Mouse (Mus musculus) CH12.LX (cell line): ENCODE measurements around the gene Slc25a16. TPM values are rescaled to one million over a fixed set of nuclear protein-coding genes. Genes with fewer than 3 reads are reported as not detected.

Experiments
- DNase-seq: peaks from one replicate; pipeline ENCODE4 v3.0.0-alpha.2; 2013; ENCODE audit errors: extremely low read depth
- H3K27ac ChIP-seq: 2 replicates; pipeline ENCODE4 v1.5.1; 2012; ENCODE audit warnings: low read depth, mild to moderate bottlenecking, control low read depth, moderate library complexity; ENCODE audit not compliant: insufficient read depth
- H3K27me3 ChIP-seq: replicated peaks from 2 replicates; pipeline ENCODE3; 2012; ENCODE audit warnings: inconsistent platforms
- H3K36me3 ChIP-seq, 2 experiments: replicated peaks in 1 of 2; 2 replicates each; pipeline versions ENCODE3 to v1.6.1; 2012; ENCODE audit warnings: inconsistent platforms in 1 of 2, low read length in 1 of 2, mild to moderate bottlenecking in 1 of 2, mixed read lengths in 1 of 2, moderate library complexity in 1 of 2; ENCODE audit not compliant: control insufficient read depth in 1 of 2, insufficient read depth in 1 of 2
- H3K4me1 ChIP-seq, 2 experiments: 2 replicates each; pipeline ENCODE4 v1.6.1; 2012; ENCODE audit warnings: inconsistent platforms in 1 of 2, moderate library complexity in 1 of 2; ENCODE audit not compliant: insufficient read depth in 2 of 2, control insufficient read depth in 1 of 2
- H3K4me2 ChIP-seq: 2 replicates; pipeline ENCODE4 v1.6.1; 2012; ENCODE audit warnings: low read depth, mild to moderate bottlenecking, control low read depth; ENCODE audit not compliant: poor library complexity, insufficient read depth, severe bottlenecking
- H3K4me3 ChIP-seq, 3 experiments: fragments of 150-350 bp in 1 of 3; sonication (generic) in 1 of 3; replicated peaks in 1 of 3; 2 replicates each; pipeline versions ENCODE3 to v1.5.1; 2011 to 2012; ENCODE audit warnings: low read depth in 2 of 3, low read length in 2 of 3, mild to moderate bottlenecking in 2 of 3, moderate library complexity in 2 of 3, control low read depth in 1 of 3, improper control_type of control experiment in 1 of 3, inconsistent platforms in 1 of 3, mixed read lengths in 1 of 3; ENCODE audit not compliant: poor library complexity in 1 of 3
- H3K79me2 ChIP-seq: replicated peaks from 2 replicates; pipeline ENCODE4 v1.6.1; 2012; ENCODE audit warnings: mild to moderate bottlenecking, moderate library complexity; ENCODE audit not compliant: control insufficient read depth, poor library complexity, insufficient read depth, severe bottlenecking; ENCODE audit errors: extremely low read depth
- H3K9ac ChIP-seq: 2 replicates; pipeline ENCODE4 v1.6.1; 2012; ENCODE audit warnings: low read depth, mild to moderate bottlenecking, control low read depth, moderate library complexity; ENCODE audit not compliant: insufficient read depth
- H3K9me3 ChIP-seq: replicated peaks from 2 replicates; pipeline ENCODE3; 2012; ENCODE audit warnings: low read length, inconsistent platforms, mixed read lengths
- BHLHE40 ChIP-seq: IDR thresholded peaks from 2 replicates; pipeline ENCODE4 v1.6.1; 2011; ENCODE audit warnings: mild to moderate bottlenecking, low read depth, low read length, improper control_type of control experiment
- IRF4 ChIP-seq: IDR thresholded peaks from 2 replicates; pipeline ENCODE4 v1.6.1; 2014; ENCODE audit warnings: low read depth, mild to moderate bottlenecking, inconsistent platforms, low read length, improper control_type of control experiment
- KAT2A ChIP-seq: IDR thresholded peaks from 2 replicates; pipeline ENCODE4 v1.6.1; 2012; ENCODE audit warnings: low read length, improper control_type of control experiment, inconsistent platforms; ENCODE audit not compliant: insufficient replicate concordance
- MAFK ChIP-seq: IDR thresholded peaks from 2 replicates; pipeline ENCODE4 v1.6.1; 2011; ENCODE audit warnings: low read length, improper control_type of control experiment; ENCODE audit not compliant: insufficient replicate concordance
- MAZ ChIP-seq: IDR thresholded peaks from 2 replicates; pipeline ENCODE4 v1.6.1; 2012; ENCODE audit warnings: low read depth, mild to moderate bottlenecking, inconsistent platforms, low read length, improper control_type of control experiment, moderate library complexity
- MYC ChIP-seq: IDR thresholded peaks from 2 replicates; pipeline ENCODE4 v1.6.1; 2011; ENCODE audit warnings: low read depth, mild to moderate bottlenecking, improper control_type of control experiment, low read length
- RAD21 ChIP-seq: IDR thresholded peaks from 2 replicates; pipeline ENCODE4 v1.6.1; 2011; ENCODE audit warnings: low read depth, mild to moderate bottlenecking, low read length, improper control_type of control experiment, moderate library complexity
- SIN3A ChIP-seq: IDR thresholded peaks from 2 replicates; pipeline ENCODE4 v1.6.1; 2012; ENCODE audit warnings: low read length, improper control_type of control experiment, inconsistent platforms
- TBP ChIP-seq: conservative IDR thresholded peaks from 2 replicates; pipeline ENCODE4 v1.6.1; 2011; ENCODE audit warnings: low read depth, low read length, improper control_type of control experiment
- USF1 ChIP-seq: IDR thresholded peaks from 2 replicates; pipeline ENCODE4 v1.6.1; 2014; ENCODE audit warnings: low read depth, mild to moderate bottlenecking, inconsistent platforms, low read length, improper control_type of control experiment
- ZC3H11A ChIP-seq: IDR thresholded peaks from 2 replicates; pipeline ENCODE4 v1.6.1; 2012; ENCODE audit warnings: low read depth, mild to moderate bottlenecking, inconsistent platforms, low read length, improper control_type of control experiment
- ZMIZ1 ChIP-seq: IDR thresholded peaks from 2 replicates; pipeline ENCODE4 v1.6.1; 2012; ENCODE audit warnings: low read depth, mild to moderate bottlenecking, inconsistent platforms, low read length, improper control_type of control experiment
- dilution Hi-C: fragments of 300-500 bp; cut with MboI; formaldehyde crosslinking; loops from 2 replicates; pipeline ENCODE4 v1.14.3; 2020; ENCODE audit warnings: low sequenced_read_pairs; ENCODE audit not compliant: extremely low pct_unique_long_range_greater_than_20kb, extremely low pct_ligation_motif_present
- in situ Hi-C: fragments of 300-500 bp; cut with MboI; formaldehyde crosslinking; loops from 3 replicates; pipeline ENCODE4 v1.14.3; 2019; ENCODE audit warnings: low sequenced_read_pairs, low pct_ligation_motif_present, low pct_unique_long_range_greater_than_20kb, mixed read lengths
- polyA plus RNA-seq: library from polyadenylated mRNA; unstranded; fragments of >175 nt; gene quantifications from 2 replicates; pipeline ENCODE4 v1.2.1, GENCODE M21; 2012; ENCODE audit warnings: low read depth; ENCODE audit not compliant: insufficient read length
- total RNA-seq, 2 experiments: library from RNA; depleted of rRNA; stranded (reverse); fragments of 300-350 nt in 1 of 2; fragments of >200 nt in 1 of 2; gene quantifications; 2 replicates each; pipeline ENCODE4 v1.2.3; 2012 to 2014

Slc25a16 gene
- total and polyA plus RNA-seq, 3 experiments = 9.8 to 27.0 (median 12.1) TPM

GRCm38 (mm10) chr10:62990636-62991035, 70.2 kb downstream of the Slc25a16 start:
- in situ Hi-C loops = no loop called here

DNA sequence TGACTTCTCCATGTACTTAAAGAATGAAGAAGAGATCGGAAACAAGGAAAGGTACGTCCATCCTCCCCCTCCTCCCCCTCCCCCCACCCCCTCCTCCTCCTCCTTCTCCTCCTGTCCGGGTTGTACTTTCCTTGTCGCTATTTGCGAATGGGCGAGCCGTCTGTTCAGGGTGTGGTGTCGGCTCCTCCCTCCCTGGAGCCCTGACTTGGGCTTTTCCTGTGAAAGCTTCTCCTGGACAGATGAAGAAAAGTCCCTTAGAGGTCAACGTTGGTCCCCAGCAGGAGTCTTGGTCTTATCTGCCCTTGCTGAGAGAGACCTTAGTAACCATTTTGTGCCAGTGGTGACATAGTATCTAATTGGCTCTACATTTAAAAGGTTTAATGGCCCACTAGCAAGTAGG, 73.6 kb downstream of the Slc25a16 start:
- H3K4me1 ChIP-seq = no peaks in the 10 kb centered on the region
- TF ChIP-seq USF1 (no peak), SIN3A (no peak), IRF4 (no peak), MAFK (no peak), ZC3H11A (no peak), MAZ (no peak), MYC (no peak)
- DNase-seq = no peak
- no peak overlapping the region for H3K9ac ChIP-seq
- no peaks in the 10 kb centered on the region for H3K27me3 ChIP-seq
- no peaks in the 10 kb centered on the region for H3K9me3 ChIP-seq
- dilution Hi-C loops = no loop called here
- H3K27ac ChIP-seq = no peak overlapping the region
- no peak overlapping the region for H3K4me2 ChIP-seq
- no peak overlapping the region for H3K4me3 ChIP-seq
- in situ Hi-C loops = no loop called here
- peaks cover 73 to 93% of the 10 kb centered on the region in 2 experiments for H3K36me3 ChIP-seq
- no peaks in the 10 kb centered on the region for H3K79me2 ChIP-seq

More at GRCm38 (mm10) chr10:62990636-62991035, 70.2 kb downstream of the Slc25a16 start:
- H3K4me3 ChIP-seq = no peak overlapping the region
- H3K9ac ChIP-seq = no peak overlapping the region
- dilution Hi-C loops = no loop called here
- H3K79me2 ChIP-seq = peaks cover 3% of the 10 kb centered on the region
- no peak for DNase-seq
- TF ChIP-seq MAZ (no peak), BHLHE40 (no peak), RAD21 (no peak), TBP (no peak), KAT2A (no peak), ZMIZ1 (no peak)
- H3K36me3 ChIP-seq = peaks cover 61 to 93% of the 10 kb centered on the region in 2 experiments
- H3K27me3 ChIP-seq = no peaks in the 10 kb centered on the region
- no peak overlapping the region for H3K4me2 ChIP-seq
- peaks cover 0 to 1% of the 10 kb centered on the region in 2 experiments; a peak in 1 of 4 replicates for H3K4me1 ChIP-seq
- H3K27ac ChIP-seq = no peak overlapping the region
- H3K9me3 ChIP-seq = no peaks in the 10 kb centered on the region

Other genes with a start within 250 kb of the Slc25a16 start
- 0.17 TPM in 2 replicates for gene Stox1, start 194.5 kb upstream of the Slc25a16 start, total RNA-seq (2012; rRNA removed)
- not detected in 2 replicates for gene Stox1, start 194.5 kb upstream of the Slc25a16 start, total RNA-seq (2014; rRNA removed)
- gene Stox1, start 194.5 kb upstream of the Slc25a16 start, polyA plus RNA-seq = not detected in 2 replicates
- gene Ccar1, start 128.3 kb upstream of the Slc25a16 start, total RNA-seq (2012; rRNA removed) = 41.5 and 57.0 TPM in 2 replicates
- 43.1 and 48.4 TPM in 2 replicates for gene Ccar1, start 128.3 kb upstream of the Slc25a16 start, total RNA-seq (2014; rRNA removed)
- gene Ccar1, start 128.3 kb upstream of the Slc25a16 start, polyA plus RNA-seq = 125 and 134 TPM in 2 replicates
- gene Tet1, start 11.6 kb upstream of the Slc25a16 start, total RNA-seq (2012; rRNA removed) = 0.50 and 0.55 TPM in 2 replicates
- 0.23 and 0.31 TPM in 2 replicates for gene Tet1, start 11.6 kb upstream of the Slc25a16 start, total RNA-seq (2014; rRNA removed)
- 0.34 and 0.60 TPM in 2 replicates for gene Tet1, start 11.6 kb upstream of the Slc25a16 start, polyA plus RNA-seq
- gene Dna2, start 26.4 kb downstream of the Slc25a16 start, total RNA-seq (2012; rRNA removed) = 31.7 and 38.6 TPM in 2 replicates
- 38.6 and 41.2 TPM in 2 replicates for gene Dna2, start 26.4 kb downstream of the Slc25a16 start, total RNA-seq (2014; rRNA removed)
- 33.1 and 33.4 TPM in 2 replicates for gene Dna2, start 26.4 kb downstream of the Slc25a16 start, polyA plus RNA-seq
- 4.9 and 5.6 TPM in 2 replicates for gene Rufy2, start 59.6 kb downstream of the Slc25a16 start, total RNA-seq (2012; rRNA removed)
- gene Rufy2, start 59.6 kb downstream of the Slc25a16 start, total RNA-seq (2014; rRNA removed) = 5.8 and 9.0 TPM in 2 replicates
- 6.8 and 7.1 TPM in 2 replicates for gene Rufy2, start 59.6 kb downstream of the Slc25a16 start, polyA plus RNA-seq
- gene Hnrnph3, start 103.6 kb downstream of the Slc25a16 start, total RNA-seq (2012; rRNA removed) = 12.8 and 15.1 TPM in 2 replicates
- gene Hnrnph3, start 103.6 kb downstream of the Slc25a16 start, total RNA-seq (2014; rRNA removed) = 9.5 and 11.7 TPM in 2 replicates
- gene Hnrnph3, start 103.6 kb downstream of the Slc25a16 start, polyA plus RNA-seq = 37.8 and 55.2 TPM in 2 replicates
- 0.55 and 0.72 TPM in 2 replicates for gene Pbld2, start 103.7 kb downstream of the Slc25a16 start, total RNA-seq (2012; rRNA removed)
- gene Pbld2, start 103.7 kb downstream of the Slc25a16 start, total RNA-seq (2014; rRNA removed) = 0.19 and 0.76 TPM in 2 replicates
- 0.26 TPM in 1 of 2 replicates, not detected in the other for gene Pbld2, start 103.7 kb downstream of the Slc25a16 start, polyA plus RNA-seq
- gene Pbld1, start 139.5 kb downstream of the Slc25a16 start, total RNA-seq (2012; rRNA removed) = 0.04 and 0.25 TPM in 2 replicates
- gene Pbld1, start 139.5 kb downstream of the Slc25a16 start, total RNA-seq (2014; rRNA removed) = not detected in 2 replicates
- 0.49 TPM in 1 of 2 replicates, not detected in the other for gene Pbld1, start 139.5 kb downstream of the Slc25a16 start, polyA plus RNA-seq
- not detected in 2 replicates for gene Atoh7, start 179.0 kb downstream of the Slc25a16 start, total RNA-seq (2012; rRNA removed)
- gene Atoh7, start 179.0 kb downstream of the Slc25a16 start, total RNA-seq (2014; rRNA removed) = not detected in 2 replicates
- gene Atoh7, start 179.0 kb downstream of the Slc25a16 start, polyA plus RNA-seq = not detected in 2 replicates